Mouse (Mus musculus) lung, postnatal 14 days (tissue): ENCODE measurements around the gene Hspb3.

ENCODE experiments used
- DNase-seq: peaks from one replicate; pipeline ENCODE4 v3.0.0; 2021

Hspb3 gene

GRCm38 (mm10) chr13:113634732-113635481, 28.6 kb downstream of the Hspb3 start:
- DNase-seq: no peak

GRCm38 (mm10) chr13:113632506-113632905, 31.0 kb downstream of the Hspb3 start:
- DNase-seq: no peak

GRCm38 (mm10) chr13:113627601-113628000, 35.9 kb downstream of the Hspb3 start:
- no peak for DNase-seq

- no peak for DNase-seq
Measured at GRCm38 (mm10) chr13:113622865-113623255, 40.6 kb downstream of the Hspb3 start.

- no peak for DNase-seq
Measured at GRCm38 (mm10) chr13:113622122-113622864, 41.2 kb downstream of the Hspb3 start.

- DNase-seq: no peak
Measured at GRCm38 (mm10) chr13:113619003-113619402, 44.5 kb downstream of the Hspb3 start.

GRCm38 (mm10) chr13:113617891-113618823, 45.3 kb downstream of the Hspb3 start, which contains the start of gene Snx18:
Snx18 (minus strand) TSS chr13:113618564.
- DNase-seq: peak; percentile 92

- DNase-seq: no peak
Measured at GRCm38 (mm10) chr13:113617338-113617890, 46.1 kb downstream of the Hspb3 start.

GRCm38 (mm10) chr13:113616751-113617337, 46.6 kb downstream of the Hspb3 start:
- DNase-seq: no peak

- DNase-seq: no peak
Measured at GRCm38 (mm10) chr13:113615971-113616671, 47.4 kb downstream of the Hspb3 start.

- DNase-seq: no peak
Measured at GRCm38 (mm10) chr13:113615546-113615941, 47.9 kb downstream of the Hspb3 start.

- DNase-seq: peak; percentile 86
Measured at GRCm38 (mm10) chr13:113614635-113615545, 48.6 kb downstream of the Hspb3 start.

GRCm38 (mm10) chr13:113613882-113614281, 49.6 kb downstream of the Hspb3 start:
- DNase-seq: no peak

- DNase-seq: no peak
Measured at GRCm38 (mm10) chr13:113613341-113613740, 50.1 kb downstream of the Hspb3 start.
